In the genomic region with DNA sequence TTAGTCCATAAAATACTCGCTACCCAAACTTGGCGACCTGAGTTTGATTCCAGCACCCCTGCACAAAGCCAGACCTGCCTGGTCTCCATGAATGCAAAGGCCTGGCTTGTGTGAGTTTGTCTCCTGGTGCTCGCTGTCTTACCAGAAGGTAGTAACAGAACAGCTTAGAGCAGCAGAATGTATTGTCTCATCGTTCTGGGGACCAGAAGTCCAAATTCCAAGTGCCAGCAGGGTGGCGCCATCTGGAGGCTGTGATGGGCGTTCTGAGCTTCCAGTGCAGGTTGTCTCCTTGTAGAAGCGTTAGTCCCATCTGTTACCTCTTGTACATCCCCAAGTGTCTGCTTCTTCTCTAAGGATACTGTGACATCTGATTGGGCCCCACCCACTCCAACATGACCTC, we compare ENCODE assay signal across 9 mouse cellular contexts. TPM values are rescaled to one million over a fixed set of nuclear protein-coding genes. Genes with fewer than 3 reads are reported as not detected.
DNase-seq lines count a peak whose midpoint lies in the region; ATAC-seq and TF ChIP-seq lines count a peak whose summit lies in the region.
"Had no signal": no experiment of that assay in that cellular context is flagged by ENCODE, and none has a peak within 500 bp of the region (broad histone marks: within the 10 kb centered on the region; RNA-seq: fewer than 3 reads in every experiment).

No protein-coding gene starts in this region.

- DNase-seq in CD4-positive, CD25-positive, alpha-beta regulatory T cell, adult 2 months (ENCODE audit: low read depth, low spot score): peak; percentile 41
- peak; percentile 59 to 64 for DNase-seq in cerebellum, postnatal 36 days
- peak; percentile 68 for DNase-seq in intestine, embryonic 14.5 days (ENCODE audit: low spot score)
- no peak for DNase-seq in liver, embryonic 14.5 days (ENCODE audit: low read depth in 3 of 3, low spot score in 3 of 3)
- peak; percentile 44 for DNase-seq in splenic B cell, adult 2 months (ENCODE audit: low read depth, low spot score)
- DNase-seq in c-Kit-positive CD71-positive TER-119-positive erythroid progenitor cells, embryonic 14.5 days (ENCODE audit: low spot score): no peak

- no peak overlapping the region for H3K9ac ChIP-seq in ES-Bruce4 (ENCODE audit: low read depth, poor library complexity, severe bottlenecking)
- no peak overlapping the region for H3K9ac ChIP-seq in intestine, embryonic 14.5 days (ENCODE audit: low read length)
- no peak overlapping the region for H3K9ac ChIP-seq in liver, embryonic 14.5 days (replicated peaks)

- H3K36me3 ChIP-seq in ES-Bruce4 (ENCODE audit: control insufficient read depth, insufficient read depth, low read length, poor library complexity, severe bottlenecking): no peaks in the 10 kb centered on the region
- no peaks in the 10 kb centered on the region for H3K36me3 ChIP-seq in intestine, embryonic 14.5 days (ENCODE audit: control insufficient read depth, insufficient read depth, low read length)
- no peaks in the 10 kb centered on the region for H3K36me3 ChIP-seq in liver, embryonic 14.5 days (replicated peaks; ENCODE audit: control insufficient read depth, insufficient read depth, low read depth)
- H3K36me3 ChIP-seq in splenic B cell, adult 2 months (ENCODE audit: control insufficient read depth, insufficient read depth, low read length, poor library complexity, severe bottlenecking): no peaks in the 10 kb centered on the region

- no peak overlapping the region for H3K27ac ChIP-seq in ES-Bruce4 (ENCODE audit: insufficient read depth, low read length)
- no peak overlapping the region for H3K27ac ChIP-seq in intestine, embryonic 14.5 days (ENCODE audit: low read depth)
- no peak overlapping the region for H3K27ac ChIP-seq in liver, embryonic 14.5 days
- H3K27ac ChIP-seq: macrophage had no signal

- H3K4me3 ChIP-seq in ES-Bruce4 (ENCODE audit: low read depth, low read length): no peak overlapping the region
- H3K4me3 ChIP-seq in intestine, embryonic 14.5 days (ENCODE audit: low read depth, low read length): no peak overlapping the region
- H3K4me3 ChIP-seq in liver, embryonic 14.5 days (ENCODE audit: insufficient read depth in 1 of 2, low read depth in 2 of 2, low read length in 2 of 2): no peak overlapping the region

- TF ChIP-seq POLR2A in ES-Bruce4 (IDR thresholded peaks at IDR 0.05; ENCODE audit: insufficient read depth, low read length): no peak

- no peaks in the 10 kb centered on the region for H3K27me3 ChIP-seq in ES-Bruce4 (ENCODE audit: control insufficient read depth, insufficient read depth, low read length, poor library complexity, severe bottlenecking)
- H3K27me3 ChIP-seq in intestine, embryonic 14.5 days (replicated peaks; ENCODE audit: control insufficient read depth, insufficient read depth, low read length): no peaks in the 10 kb centered on the region
- no peaks in the 10 kb centered on the region for H3K27me3 ChIP-seq in liver, embryonic 14.5 days (ENCODE audit: control insufficient read depth, insufficient read depth, low read length)
- H3K27me3 ChIP-seq in splenic B cell, adult 2 months (ENCODE audit: control insufficient read depth, insufficient read depth, low read length, poor library complexity, severe bottlenecking): no peaks in the 10 kb centered on the region

- no peaks in the 10 kb centered on the region for H3K4me1 ChIP-seq in ES-Bruce4 (ENCODE audit: control insufficient read depth, insufficient read depth, low read length)
- no peaks in the 10 kb centered on the region for H3K4me1 ChIP-seq in intestine, embryonic 14.5 days (replicated peaks; ENCODE audit: control insufficient read depth, insufficient read depth, low read length)
- peaks cover 5 to 16% of the 10 kb centered on the region in 2 experiments for H3K4me1 ChIP-seq in liver, embryonic 14.5 days (replicated peaks; ENCODE audit: control insufficient read depth in 2 of 2, insufficient read depth in 2 of 2, low read length in 1 of 2)

- ATAC-seq in CD4-positive, CD25-positive, alpha-beta regulatory T cell, adult 4 months: no peak
- no peak for ATAC-seq in intestine, embryonic 14.5 days (replicated peaks; ENCODE audit: low FRiP score, low TSS enrichment, low read depth)
- no peak for ATAC-seq in liver, embryonic 14.5 days (ENCODE audit: insufficient read depth)

- no peak overlapping the region for H3K4me2 ChIP-seq in intestine, embryonic 14.5 days (ENCODE audit: low read length)
- H3K4me2 ChIP-seq in liver, embryonic 14.5 days (ENCODE audit: low read depth): no peak overlapping the region

- no peaks in the 10 kb centered on the region for H3K9me3 ChIP-seq in ES-Bruce4 (replicated peaks; ENCODE audit: control insufficient read depth, insufficient read depth, low read length, poor library complexity, severe bottlenecking)
- H3K9me3 ChIP-seq in intestine, embryonic 14.5 days (ENCODE audit: control insufficient read depth, low read length): no peaks in the 10 kb centered on the region
- no peaks in the 10 kb centered on the region for H3K9me3 ChIP-seq in liver, embryonic 14.5 days (ENCODE audit: control insufficient read depth, low read length)

- 34% methylated on average over 7 of the region's 7 CpGs for WGBS in intestine, embryonic 14.5 days
- 28% methylated on average over 7 of the region's 7 CpGs for WGBS in liver, embryonic 14.5 days (ENCODE audit: insufficient replicate concordance)

- no peak for TF ChIP-seq EP300 in ES-Bruce4 (IDR thresholded peaks at IDR 0.05; ENCODE audit: insufficient read depth, low read depth, low read length)
- TF ChIP-seq EP300 in liver, embryonic 14.5 days (IDR thresholded peaks at IDR 0.05; ENCODE audit: low read depth): no peak

- peak; percentile 93 for TF ChIP-seq CTCF in ES-Bruce4 (IDR thresholded peaks at IDR 0.05; ENCODE audit: low read depth, low read length)
- TF ChIP-seq CTCF in liver, embryonic 14.5 days (IDR thresholded peaks at IDR 0.05; ENCODE audit: low read depth): peak; percentile 77

RNA-seq across cellular contexts. Expression of a gene that starts 57.5 kb away (rescaled TPM):
- 10 to 100 TPM; 11.9 to 18.9 TPM for polyA plus RNA-seq in CD4-positive, CD25-positive, alpha-beta regulatory T cell, adult 4 months (2017; shearing (Covaris generic))
- polyA plus RNA-seq in ES-Bruce4 (2011; ENCODE audit: insufficient read depth, insufficient read length, low read depth, missing spikeins): 77.5 and 77.7 TPM in 2 replicates
- 22.3 and 23.6 TPM in 2 replicates for polyA plus RNA-seq in intestine, embryonic 14.5 days (2014; fragmentation: Nextera tagmentation; extraction: Ambion mirVana)
- polyA plus RNA-seq in liver, embryonic 14.5 days (2012; rRNA removed): 12.3 and 13.0 TPM in 2 replicates
- polyA plus RNA-seq in liver, embryonic 14.5 days (2014; fragmentation: Nextera tagmentation; extraction: Ambion mirVana): 10.5 and 12.8 TPM in 2 replicates

Comparison
In these comparisons a context has a peak if more than half of its experiments do, and no peak if none do; other contexts are left out.
1. DNase-seq: peak in CD4-positive, CD25-positive, alpha-beta regulatory T cell, adult 2 months (single experiment), cerebellum, postnatal 36 days (2 of 2), intestine, embryonic 14.5 days (single experiment) and splenic B cell, adult 2 months (single experiment); none in liver, embryonic 14.5 days (0 of 3) and c-Kit-positive CD71-positive TER-119-positive erythroid progenitor cells, embryonic 14.5 days (single experiment).